Comparison of ENCODE assay signal across 8 mouse cellular contexts in genomic region chr9:123479876-123480252, GRCm38 (mm10). TPM values are rescaled to one million over a fixed set of nuclear protein-coding genes. Genes with fewer than 3 reads are reported as not detected.
DNase-seq lines count a peak whose midpoint lies in the region; ATAC-seq and TF ChIP-seq lines count a peak whose summit lies in the region.

No protein-coding gene starts in this region.

- TF ChIP-seq RAD21 in MEL (IDR thresholded peaks at IDR 0.05; ENCODE audit: low read depth, low read length), result no peak

- peak overlapping the region; percentile 79 for H3K4me3 ChIP-seq in heart, embryonic 13.5 days
- H3K4me3 ChIP-seq in MEL (ENCODE audit: control insufficient read depth in 1 of 2, insufficient read depth in 1 of 2, low read depth in 2 of 2, low read length in 2 of 2) (peak overlapping the region; percentile 74 to 92), macrophage (ENCODE audit: inconsistent target) (peak overlapping the region; percentile 65; the same call in 1 of the 2 replicates)
- peak overlapping the region; percentile 74 for H3K4me3 ChIP-seq in hindbrain, embryonic 10.5 days

- H3K9ac ChIP-seq in heart, embryonic 13.5 days, result peak overlapping the region; percentile 91
- H3K9ac ChIP-seq in MEL (ENCODE audit: control insufficient read depth, low read depth, low read length, poor library complexity, severe bottlenecking), result peak overlapping the region; percentile 99

- no peaks in the 10 kb centered on the region for H3K9me3 ChIP-seq in heart, embryonic 13.5 days
- H3K9me3 ChIP-seq in MEL (replicated peaks; ENCODE audit: insufficient read depth, low read length), result no peaks in the 10 kb centered on the region
- no peaks in the 10 kb centered on the region for H3K9me3 ChIP-seq in hindbrain, embryonic 10.5 days

- no peak for TF ChIP-seq CTCF in MEL (IDR thresholded peaks at IDR 0.05 in 2 of 3, conservative IDR thresholded peaks at IDR 0.05 in 1 of 3; ENCODE audit: control insufficient read depth in 1 of 3, insufficient read depth in 1 of 3, low read depth in 2 of 3, low read length in 3 of 3, poor library complexity in 1 of 3, severe bottlenecking in 1 of 3)

- no peak for ATAC-seq in heart, embryonic 13.5 days (ENCODE audit: extremely low read depth, insufficient number of reproducible peaks, low FRiP score, low TSS enrichment)

- H3K4me2 ChIP-seq in heart, embryonic 13.5 days, result peak overlapping the region; percentile 98

- peaks cover 69% of the 10 kb centered on the region for H3K4me1 ChIP-seq in heart, embryonic 13.5 days
- peaks cover 11 to 38% of the 10 kb centered on the region in 2 experiments for H3K4me1 ChIP-seq in MEL (ENCODE audit: control insufficient read depth in 1 of 2, insufficient read depth in 2 of 2, low read length in 2 of 2)
- H3K4me1 ChIP-seq in hindbrain, embryonic 10.5 days (replicated peaks), result peaks cover 66% of the 10 kb centered on the region

- 0 out of 2 replicates have a peak overlapping the region, but pooled peaks have one; percentile 92 for H3K27ac ChIP-seq in heart, embryonic 13.5 days (replicated peaks)
- H3K27ac ChIP-seq in MEL (ENCODE audit: control insufficient read depth, low read depth, low read length) (no peak overlapping the region), macrophage (peak overlapping the region; percentile 68; the same call in 1 of the 2 replicates)
- H3K27ac ChIP-seq in hindbrain, embryonic 10.5 days, result peak overlapping the region; percentile 90

- H3K79me2 ChIP-seq in MEL (ENCODE audit: control insufficient read depth, insufficient read depth, low read length, poor library complexity) (peaks cover 61% of the 10 kb centered on the region), macrophage (ENCODE audit: inconsistent target) (peaks cover 57% of the 10 kb centered on the region)

- no peak for DNase-seq in heart, adult 9 months (ENCODE audit: low spot score in 2 of 2)
- DNase-seq in MEL (ENCODE audit: low read depth, low spot score), result no peak
- DNase-seq in hindbrain, embryonic 10.5 days (ENCODE audit: low spot score), result no peak
- no peak for DNase-seq in layer of hippocampus, adult 9-10 months (ENCODE audit: low spot score)
- DNase-seq in left cerebral cortex, adult 9 months (ENCODE audit: low spot score in 2 of 2), result no peak
- DNase-seq in adrenal gland, adult 18-20 months (ENCODE audit: low spot score in 2 of 2), result no peak

- peaks cover 46% of the 10 kb centered on the region for H3K36me3 ChIP-seq in heart, embryonic 13.5 days
- H3K36me3 ChIP-seq in MEL (ENCODE audit: control insufficient read depth in 1 of 2, insufficient read depth in 2 of 2, low read length in 2 of 2) (peaks cover 0 to 37% of the 10 kb centered on the region in 2 experiments; a peak in 2 of 4 replicates), macrophage (ENCODE audit: inconsistent target) (peaks cover 16% of the 10 kb centered on the region; the same call in 1 of the 2 replicates)
- H3K36me3 ChIP-seq in hindbrain, embryonic 10.5 days, result peaks cover 53% of the 10 kb centered on the region

- no peak for TF ChIP-seq POLR2A in MEL (IDR thresholded peaks at IDR 0.05; ENCODE audit: control insufficient read depth in 1 of 2, insufficient read depth in 1 of 2, low read depth in 1 of 2, low read length in 2 of 2, poor library complexity in 1 of 2)

- no peak for TF ChIP-seq EP300 in MEL (IDR thresholded peaks at IDR 0.05; ENCODE audit: low read depth in 1 of 2, low read length in 2 of 2)

- 83% methylated on average over 8 of the region's 8 CpGs for WGBS in heart, embryonic 13.5 days
- 87% methylated on average over 8 of the region's 8 CpGs for WGBS in hindbrain, embryonic 10.5 days
- 93% methylated on average over 8 of the region's 8 CpGs for WGBS in macrophage (ENCODE audit: missing documents)

- H3K27me3 ChIP-seq in heart, embryonic 13.5 days (replicated peaks), result no peaks in the 10 kb centered on the region
- H3K27me3 ChIP-seq in MEL (ENCODE audit: control insufficient read depth in 1 of 2, insufficient read depth in 2 of 2, low read length in 2 of 2), result no peaks in the 10 kb centered on the region
- no peaks in the 10 kb centered on the region for H3K27me3 ChIP-seq in hindbrain, embryonic 10.5 days (ENCODE audit: insufficient read depth, poor library complexity, severe bottlenecking)

TF ChIP-seq in MEL, 35 proteins besides CTCF, POLR2A, EP300 and RAD21:
- no peak for TF ChIP-seq GATA1 (IDR thresholded peaks at IDR 0.05; ENCODE audit: low read depth, low read length)
- no peak for TF ChIP-seq TBP (IDR thresholded peaks at IDR 0.05; ENCODE audit: low read depth, low read length)
- no peak for TF ChIP-seq MAFK (IDR thresholded peaks at IDR 0.05; ENCODE audit: borderline replicate concordance, low read depth, low read length)
- TF ChIP-seq MXI1 (IDR thresholded peaks at IDR 0.05; ENCODE audit: low read depth, low read length), result no peak
- no peak for TF ChIP-seq CHD1 (IDR thresholded peaks at IDR 0.05; ENCODE audit: low read depth, low read length)
- no peak for TF ChIP-seq HCFC1 (IDR thresholded peaks at IDR 0.05; ENCODE audit: low read depth, low read length)

RNA-seq across cellular contexts. Expression of gene Limd1, which starts 1.4 kb away (rescaled TPM):
- 34.6 and 36.1 TPM in 2 replicates for polyA plus RNA-seq in heart, embryonic 13.5 days (2015; fragmentation: Nextera tagmentation; extraction: Ambion mirVana)
- 32.0 and 37.5 TPM in 2 replicates for total RNA-seq in MEL (2012; rRNA removed)
- polyA plus RNA-seq in MEL (2012; ENCODE audit: insufficient read depth in 1 of 2, insufficient read length in 2 of 2, low read depth in 1 of 2, low replicate concordance in 2 of 2, missing spikeins in 1 of 2), result 10 to 100 TPM in 1 of 2 experiments, not detected in 1; 32.6 TPM
- 49.0 and 53.1 TPM in 2 replicates for polyA plus RNA-seq in hindbrain, embryonic 10.5 days (2016; fragmentation: Nextera tagmentation; extraction: Ambion mirVana)
- total RNA-seq in macrophage (2018; cell fraction: chromatin; rRNA removed), result 100 to 1,000 TPM in 1 of 26 experiments, 10 to 100 TPM in 25; 22.7 to 137 (median 49.9) TPM
- total RNA-seq in macrophage (2018; cell fraction: cytosol; rRNA removed), result 10 to 100 TPM; 15.5 to 31.1 (median 23.3) TPM
- total RNA-seq in macrophage (2018; cell fraction: nucleus; rRNA removed), result 10 to 100 TPM; 22.8 to 70.3 (median 34.9) TPM
- polyA plus RNA-seq in macrophage (2018), result 20.9 to 28.1 TPM (median 21.2 TPM) in 3 replicates
- 10 to 100 TPM; 24.7 to 36.9 TPM for total RNA-seq in adrenal gland, adult 18-20 months (2021)

RNA-seq across cellular contexts. Expression of gene Sacm1l, which starts 49.7 kb away (rescaled TPM):
- 37.6 and 41.7 TPM in 2 replicates for polyA plus RNA-seq in heart, embryonic 13.5 days (2015; fragmentation: Nextera tagmentation; extraction: Ambion mirVana)
- total RNA-seq in MEL (2012; rRNA removed), result 20.5 and 20.8 TPM in 2 replicates
- polyA plus RNA-seq in MEL (2012; ENCODE audit: insufficient read depth in 1 of 2, insufficient read length in 2 of 2, low read depth in 1 of 2, low replicate concordance in 2 of 2, missing spikeins in 1 of 2) (10 to 100 TPM in 1 of 2 experiments, not detected in 1; 21.7 TPM), macrophage (2018) (46.2 to 84.7 TPM (median 54.7 TPM) in 3 replicates)
- 35.8 and 44.0 TPM in 2 replicates for polyA plus RNA-seq in hindbrain, embryonic 10.5 days (2016; fragmentation: Nextera tagmentation; extraction: Ambion mirVana)
- 10 to 100 TPM; 19.2 to 70.9 (median 46.6) TPM for total RNA-seq in macrophage (2018; cell fraction: chromatin; rRNA removed)
- total RNA-seq in macrophage (2018; cell fraction: cytosol; rRNA removed), result 10 to 100 TPM; 43.5 to 75.6 (median 56.9) TPM
- 10 to 100 TPM; 26.4 to 78.6 (median 42.4) TPM for total RNA-seq in macrophage (2018; cell fraction: nucleus; rRNA removed)
- 100 to 1,000 TPM; 158 to 175 TPM for total RNA-seq in adrenal gland, adult 18-20 months (2021)
